Mouse (Mus musculus) lung, adult 2 months (tissue): ENCODE measurements around the gene Gars.

Source experiments
- CTCF ChIP-seq: fragments of 200-500 bp; IDR thresholded peaks from 2 replicates; pipeline ENCODE4 v1.5.1; 2011; ENCODE audit warnings: mild to moderate bottlenecking, low read length, control low read depth; ENCODE audit not compliant: insufficient read depth
- POLR2A ChIP-seq: fragments of 200-500 bp; IDR thresholded peaks from 2 replicates; pipeline ENCODE4 v1.6.1; 2011; ENCODE audit warnings: low read depth, mild to moderate bottlenecking, control low read depth, low read length, borderline replicate concordance; ENCODE audit errors: extremely low read depth

GRCm38 (mm10) chr6:55128391-55128790 is 90.6 kb downstream of the Gars start:
- TF ChIP-seq CTCF (no peak), POLR2A (no peak)
